Mouse (Mus musculus): ENCODE data around the gene Itgb4.

Itgb4 gene

GRCm38 (mm10) chr11:116057237-116057881 lies 82.8 kb downstream of the Itgb4 start:
- intact Hi-C loops (cut with DNase I), result no loop called here
